Mouse (Mus musculus) forebrain, embryonic 14.5 days (tissue): Measurements from ENCODE around the gene Esr2. TPM values are rescaled to one million over a fixed set of nuclear protein-coding genes. Genes with fewer than 3 reads are reported as not detected.

ENCODE experiments used
- polyA plus RNA-seq: library from polyadenylated mRNA; unstranded; fragments of >200 nt; fragmentation: Nextera tagmentation; extraction: Ambion mirVana; gene quantifications from 2 replicates; pipeline ENCODE4 v1.2.1, GENCODE M21; 2014

Esr2 gene
- polyA plus RNA-seq, 1 experiment from 2014 or later = 0.05 TPM

Other genes with a start within 250 kb of the Esr2 start
- gene Tex21, start 69.5 kb upstream of the Esr2 start, polyA plus RNA-seq = not detected in 2 replicates
- 41.3 and 43.2 TPM in 2 replicates for gene Mthfd1, start 78.0 kb upstream of the Esr2 start, polyA plus RNA-seq
- gene Akap5, start 147.6 kb upstream of the Esr2 start, polyA plus RNA-seq = 3.0 and 4.4 TPM in 2 replicates
- gene Zbtb25, start 192.3 kb upstream of the Esr2 start, polyA plus RNA-seq = 19.7 and 20.3 TPM in 2 replicates
- 4.2 and 5.7 TPM in 2 replicates for gene Zbtb1, start 193.0 kb upstream of the Esr2 start, polyA plus RNA-seq
- 4.5 and 5.5 TPM in 2 replicates for gene Hspa2, start 226.9 kb upstream of the Esr2 start, polyA plus RNA-seq
- gene Ppp1r36, start 240.3 kb upstream of the Esr2 start, polyA plus RNA-seq = 0.77 and 1.2 TPM in 2 replicates